Mouse (Mus musculus): ENCODE data around the gene Gm1123.

Gene Gm1123

DNA sequence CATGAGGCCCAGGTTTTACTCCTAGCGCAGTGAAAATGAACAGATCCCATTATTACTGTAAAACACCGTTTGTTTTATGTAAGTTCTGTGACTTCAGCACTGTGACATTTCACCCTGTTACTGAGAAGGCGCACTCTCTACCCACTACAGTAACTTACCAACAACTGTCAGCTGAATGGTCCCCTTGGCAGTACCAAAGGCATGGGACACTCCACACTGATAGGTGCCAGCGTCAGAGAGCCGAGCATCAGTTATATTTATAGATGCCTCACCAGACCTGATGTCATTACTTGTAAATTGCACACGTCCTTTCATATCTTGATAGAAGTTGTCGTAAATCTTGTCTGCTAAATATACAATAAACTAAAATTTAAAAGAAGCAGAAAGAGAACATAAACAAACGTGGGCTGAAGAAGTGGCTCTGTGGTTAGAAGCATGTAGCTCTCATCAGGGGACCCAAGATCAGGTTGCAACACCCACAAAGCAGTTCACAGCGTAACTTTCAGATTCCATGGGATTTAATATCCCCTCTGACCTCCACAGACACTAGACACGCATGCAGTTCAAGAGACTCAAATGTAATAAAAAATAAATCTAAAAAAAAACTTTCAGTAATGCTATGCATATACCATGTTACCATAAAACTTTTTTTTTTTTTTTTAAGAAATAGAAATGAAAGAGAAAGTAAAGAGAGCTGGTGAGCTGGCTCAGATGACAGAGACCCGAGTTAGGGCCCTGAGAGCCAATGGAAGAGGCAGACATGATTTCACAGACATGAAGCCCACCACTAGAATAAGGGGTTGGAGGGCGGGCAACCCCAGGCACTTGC is 26.2 kb downstream of the Gm1123 start:
- in situ Hi-C loops (cut with MboI, MseI), result loop anchor here (10.0 kb wide), 1 partner anchor 1446 kb away; no protein-coding TSS in a partner anchor

DNA sequence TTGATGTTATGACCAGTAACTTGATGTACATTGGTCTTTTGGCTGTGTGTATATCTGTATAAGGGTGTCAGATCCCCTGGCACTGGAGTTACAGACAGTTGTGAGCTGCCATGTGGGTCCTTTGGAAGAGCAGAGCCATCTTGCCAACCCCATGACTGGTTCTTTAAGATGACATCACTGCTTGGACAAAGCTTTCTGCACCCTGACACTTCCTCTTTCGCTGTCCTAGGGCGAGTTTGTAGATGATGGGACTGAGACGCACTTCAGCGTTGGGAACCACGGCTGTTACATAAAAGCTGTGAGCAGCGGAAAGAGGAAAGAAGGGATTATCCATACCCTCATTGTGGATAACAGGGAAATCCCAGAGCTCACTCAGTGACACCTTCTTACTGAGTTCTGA is 34.2 kb downstream of the Gm1123 start:
- in situ Hi-C loops (cut with MboI, MseI), result loop anchor here (10.0 kb wide), 1 partner anchor 1453 kb away; no protein-coding TSS in a partner anchor

- in situ Hi-C loops (cut with MboI, MseI), result loop anchor here (10.0 to 25.0 kb wide), 2 partner anchors 1455 to 1687 kb away; no protein-coding TSS in a partner anchor
Measured at GRCm38 (mm10) chr9:98999881-99000339, 35.6 kb downstream of the Gm1123 start.

DNA sequence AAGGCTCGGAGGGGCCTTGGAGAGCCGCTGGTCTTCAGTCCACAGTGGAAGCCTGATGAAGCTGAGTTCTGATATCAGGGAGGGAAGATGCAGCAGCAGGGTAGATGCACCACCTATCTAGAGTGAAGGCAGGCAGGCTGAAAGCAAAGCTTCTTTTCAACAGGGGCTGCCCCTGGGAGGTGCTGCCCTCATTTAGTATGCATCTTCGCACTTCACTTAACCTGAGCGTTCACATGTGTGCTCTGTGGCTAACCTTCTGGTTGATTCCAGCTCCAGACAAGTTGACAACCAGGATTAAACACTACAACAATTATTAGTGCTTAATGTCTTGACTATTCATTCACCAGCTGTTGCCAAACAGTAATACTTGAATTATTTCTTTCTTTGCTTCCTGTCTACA is 41.4 kb downstream of the Gm1123 start:
- in situ Hi-C loops (cut with MboI, MseI), result loop anchor here (25.0 kb wide), 1 partner anchor 1693 kb away; no protein-coding TSS in a partner anchor

DNA sequence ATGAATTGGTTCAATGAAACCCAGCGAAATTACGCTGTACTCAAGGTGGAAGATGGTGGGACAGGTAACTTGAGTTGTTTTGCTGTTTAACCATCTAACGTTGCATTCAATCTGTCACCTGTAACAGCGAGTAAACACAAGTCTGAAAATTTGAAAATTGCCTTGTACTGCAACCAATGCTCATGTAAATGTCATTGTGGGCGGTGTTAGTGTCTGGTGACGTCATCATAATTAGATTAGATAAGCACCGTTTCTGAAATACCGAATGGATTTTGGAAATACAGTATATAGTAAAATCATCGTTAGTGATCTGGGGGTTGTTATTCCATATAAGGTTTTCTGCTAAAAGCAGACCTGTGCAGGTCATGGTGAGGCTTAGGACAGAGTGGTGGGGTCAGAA is 48.4 kb downstream of the Gm1123 start:
- in situ Hi-C loops (cut with MboI, MseI), result loop anchor here (10.0 to 25.0 kb wide), 2 partner anchors 588 to 1700 kb away; partner anchors contain the start of gene Dbr1

GRCm38 (mm10) chr9:98986476-98987096 is 48.9 kb downstream of the Gm1123 start:
- in situ Hi-C loops (cut with MboI, MseI), result loop anchor here (10.0 to 25.0 kb wide), 2 partner anchors 588 to 1701 kb away; partner anchors contain the start of gene Dbr1

DNA sequence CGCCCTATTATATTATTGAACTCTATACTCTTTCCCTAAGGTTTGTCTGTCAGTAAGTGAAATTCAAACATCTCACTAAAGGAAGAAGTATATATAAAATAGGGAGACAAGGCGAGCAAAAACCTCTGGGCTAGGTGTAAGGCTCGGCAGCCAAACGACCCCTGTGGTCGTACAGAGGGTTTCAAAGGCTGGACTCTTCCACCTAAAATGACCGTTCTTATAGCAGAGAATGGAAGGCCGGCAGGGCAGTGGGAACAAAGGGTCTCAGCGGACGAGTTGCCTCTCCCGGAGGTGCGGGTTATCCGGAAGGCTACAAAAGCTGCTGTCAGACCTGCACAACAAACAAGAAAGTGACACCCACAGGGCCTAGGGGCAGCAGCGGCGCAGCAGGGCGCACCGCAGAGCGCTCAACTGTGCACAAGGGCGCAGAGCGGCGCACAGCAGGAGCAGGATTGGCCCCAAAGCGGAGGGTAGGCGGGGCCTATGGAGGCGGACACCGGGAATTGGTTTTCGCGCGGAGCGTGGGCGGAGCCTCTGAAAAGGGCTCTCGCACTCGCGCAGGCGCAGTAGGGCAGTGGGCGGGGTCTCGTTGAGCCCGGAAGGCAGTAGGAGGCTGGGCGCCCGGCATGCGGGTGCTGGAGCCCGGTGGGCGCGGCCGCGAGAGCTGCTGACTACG is 49.6 kb downstream of the Gm1123 start, which contains the start of gene Faim:
Gene Faim (plus strand): TSS at position 574 of the 676 bp plus-strand sequence.
- in situ Hi-C loops (cut with MboI, MseI), result loop anchor here (10.0 to 25.0 kb wide), 2 partner anchors 589 to 1701 kb away; partner anchors contain the start of gene Dbr1

GRCm38 (mm10) chr9:98979431-98980416 is 55.8 kb downstream of the Gm1123 start:
- in situ Hi-C loops (cut with MboI, MseI), result loop anchor here (10.0 to 25.0 kb wide), 3 partner anchors 255 to 1708 kb away; partner anchors contain the start of genes Dbr1 and Faiml

DNA sequence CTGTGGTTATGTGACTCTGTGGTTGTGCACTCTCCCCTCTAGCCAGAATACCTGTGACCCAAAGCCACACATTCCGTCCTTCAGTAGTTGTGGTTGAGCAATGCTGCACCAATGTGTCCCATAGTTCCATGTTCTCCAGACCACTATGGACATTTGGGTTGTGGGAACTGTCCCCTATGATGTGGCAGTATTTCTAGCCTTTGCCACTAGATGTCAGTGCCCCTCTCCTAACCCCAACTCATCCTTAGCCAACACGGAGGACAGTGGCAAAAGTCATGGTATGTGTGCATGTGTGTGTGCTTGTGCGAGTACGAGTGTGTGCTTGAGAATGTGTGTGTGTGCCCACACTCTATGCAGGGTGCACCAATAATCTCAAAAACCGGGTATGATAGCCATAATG is 59.0 kb downstream of the Gm1123 start:
- in situ Hi-C loops (cut with MboI, MseI), result loop anchor here (10.0 to 25.0 kb wide), 2 partner anchors 258 to 1711 kb away; partner anchors contain the start of gene Faiml

- in situ Hi-C loops (cut with MboI, MseI), result loop anchor here (10.0 to 25.0 kb wide), 2 partner anchors 259 to 1711 kb away; partner anchors contain the start of gene Faiml
Measured at GRCm38 (mm10) chr9:98976081-98976480, 59.4 kb downstream of the Gm1123 start.

- in situ Hi-C loops (cut with MboI, MseI), result loop anchor here (10.0 to 25.0 kb wide), 2 partner anchors 260 to 1712 kb away; partner anchors contain the start of gene Faiml
Measured at GRCm38 (mm10) chr9:98974898-98975297, 60.6 kb downstream of the Gm1123 start.

DNA sequence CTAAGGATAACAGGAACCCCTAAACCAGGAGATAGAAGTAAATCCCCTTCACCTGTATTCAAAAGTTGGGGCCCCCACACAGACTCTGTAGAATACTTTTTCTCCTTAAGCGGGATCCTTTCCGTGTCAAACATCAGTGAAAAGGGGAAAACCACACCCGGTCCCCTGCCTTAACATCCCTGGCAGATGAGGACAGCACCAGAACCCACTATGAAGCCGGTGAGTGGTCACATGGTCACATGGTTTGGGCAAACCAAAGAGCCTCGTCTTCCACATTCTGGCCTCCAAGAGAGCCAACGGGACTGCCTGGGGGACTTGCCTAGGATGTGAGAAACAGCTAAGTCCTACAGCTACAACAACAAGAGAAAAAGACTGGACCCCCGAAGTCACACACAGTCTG is 62.0 kb downstream of the Gm1123 start:
- in situ Hi-C loops (cut with MboI, MseI), result loop anchor here (10.0 kb wide), 1 partner anchor 261 kb away; the partner anchor contains the start of gene Faiml

GRCm38 (mm10) chr9:98973101-98973521 is 62.4 kb downstream of the Gm1123 start:
- in situ Hi-C loops (cut with MboI, MseI), result loop anchor here (10.0 kb wide), 1 partner anchor 262 kb away; the partner anchor contains the start of gene Faiml

- in situ Hi-C loops (cut with MboI, MseI), result no loop called here
Measured at GRCm38 (mm10) chr9:98965084-98965483, 70.4 kb downstream of the Gm1123 start.

DNA sequence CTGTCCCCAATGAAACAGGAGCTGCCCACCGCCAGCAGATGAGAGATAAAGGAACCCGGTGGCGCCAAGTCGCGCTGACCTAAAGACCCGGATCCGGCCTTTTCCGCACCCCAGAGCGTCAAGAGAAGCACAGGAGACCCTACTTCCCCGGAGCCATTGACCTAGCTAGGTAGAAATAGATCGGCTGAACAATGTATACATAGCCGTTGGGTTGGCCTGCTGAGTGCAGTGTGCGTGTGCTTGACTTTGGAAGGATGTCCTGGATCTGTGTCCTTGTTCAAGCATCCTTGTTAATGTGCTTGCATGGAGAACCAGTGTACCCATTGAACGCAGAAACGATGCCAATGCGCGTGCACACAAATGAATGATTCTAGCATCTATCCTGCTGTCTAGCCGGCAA is 71.9 kb downstream of the Gm1123 start:
- in situ Hi-C loops (cut with MboI, MseI), result no loop called here

DNA sequence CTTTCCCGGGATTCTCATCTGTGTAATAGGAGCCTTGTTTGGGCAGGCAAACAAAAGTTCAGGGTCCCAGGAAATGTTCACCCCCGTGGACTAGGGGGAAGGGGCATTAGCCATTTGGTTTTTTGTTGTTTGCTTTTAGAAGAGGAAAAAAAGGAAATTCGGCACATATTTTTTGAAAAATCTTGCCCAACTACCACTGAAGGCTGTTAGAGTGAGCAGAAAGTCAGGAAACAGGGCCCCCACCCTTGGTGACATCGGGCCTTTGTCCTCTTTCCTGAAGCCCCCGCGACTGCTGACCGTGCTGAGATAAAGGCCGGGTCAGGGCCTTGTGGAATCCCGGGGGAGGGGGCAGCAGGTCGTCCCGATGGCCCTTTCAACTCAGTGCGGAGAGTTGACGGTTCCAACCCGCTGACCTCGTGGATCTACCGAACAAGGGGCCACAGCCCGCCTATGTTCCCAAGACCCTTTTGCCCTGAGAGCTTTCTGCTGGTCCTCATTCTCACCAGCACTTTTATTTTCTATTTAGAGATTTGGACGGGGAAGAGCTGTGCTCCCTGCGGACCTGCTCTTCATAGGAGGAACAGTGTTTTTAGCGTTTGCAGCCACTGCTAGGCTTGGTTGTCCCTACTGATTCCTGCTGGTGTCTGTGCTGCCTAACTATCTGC is 72.9 kb downstream of the Gm1123 start:
- in situ Hi-C loops (cut with MboI, MseI), result no loop called here

DNA sequence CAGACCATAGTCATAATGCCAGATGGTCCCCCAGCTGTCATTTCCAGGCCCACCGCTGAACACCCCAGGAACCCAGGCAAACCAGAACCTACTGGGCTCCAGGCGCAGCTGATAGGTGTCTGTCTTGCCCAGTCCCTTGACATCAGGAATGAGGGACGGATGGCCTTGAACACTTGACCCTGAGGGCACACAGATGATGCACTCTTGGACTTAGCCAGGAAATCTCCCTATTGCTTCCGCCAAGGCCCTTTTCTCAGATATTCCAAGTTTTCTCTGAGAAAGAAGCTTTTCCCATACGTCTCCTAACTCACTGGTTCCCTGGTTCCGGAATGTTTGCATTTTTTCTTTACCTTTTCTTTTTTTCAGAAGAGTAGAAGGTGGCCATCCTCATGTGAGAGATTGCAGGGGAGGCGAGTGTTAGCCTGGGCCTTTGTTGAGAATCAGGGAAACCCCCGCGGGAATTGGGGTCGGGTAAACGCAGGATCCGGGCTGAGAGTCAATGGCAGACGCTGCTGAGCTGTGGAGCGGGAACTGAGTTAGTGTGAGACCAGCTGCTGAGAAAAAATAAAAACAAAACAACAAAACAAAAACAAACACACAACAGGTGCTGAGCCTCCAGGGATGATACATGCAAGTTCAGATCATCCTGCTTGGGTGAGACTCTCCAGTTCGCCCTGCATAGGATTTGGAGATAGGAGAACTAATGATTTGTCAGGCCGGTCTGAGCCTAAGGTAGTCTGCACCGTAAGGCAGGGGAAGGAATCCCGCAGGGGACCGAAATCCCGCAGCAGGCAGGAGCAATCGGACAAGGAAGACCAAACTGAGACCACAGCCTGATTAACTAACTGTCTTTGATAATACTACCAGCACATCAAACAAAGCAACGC is 73.7 kb downstream of the Gm1123 start:
- in situ Hi-C loops (cut with MboI, MseI), result no loop called here

DNA sequence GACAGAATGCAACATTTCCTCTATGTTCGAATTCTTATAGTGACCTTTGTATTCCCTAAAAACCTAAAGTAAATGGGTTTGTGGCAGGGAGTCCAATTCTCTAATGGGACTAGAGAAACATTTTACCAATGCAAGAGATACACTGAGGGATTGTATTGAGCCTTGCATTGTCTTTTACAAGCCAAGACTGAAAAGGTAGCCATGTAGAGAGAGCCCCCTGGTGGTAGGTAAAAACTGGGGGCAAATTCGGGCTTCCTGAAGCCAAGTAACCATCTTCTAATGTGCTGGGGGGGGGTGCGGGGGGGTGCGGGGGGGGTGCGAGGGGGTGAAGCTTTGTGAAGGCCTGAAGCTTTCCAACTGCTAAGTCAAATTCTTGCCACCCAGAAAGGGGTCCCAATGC is 75.2 kb downstream of the Gm1123 start:
- in situ Hi-C loops (cut with MboI, MseI), result no loop called here
